Mouse (Mus musculus) spleen, adult 2 months (tissue): Measurements from ENCODE around the gene Psors1c2.

Source experiments
- CTCF ChIP-seq: fragments of 200-500 bp; IDR thresholded peaks from 2 replicates; pipeline ENCODE4 v1.5.1; 2011; ENCODE audit warnings: mild to moderate bottlenecking, inconsistent platforms; ENCODE audit not compliant: insufficient read depth, insufficient read length, insufficient replicate concordance; ENCODE audit errors: extremely low read depth
- POLR2A ChIP-seq: fragments of 200-500 bp; IDR thresholded peaks from 2 replicates; pipeline ENCODE4 v1.6.1; 2011; ENCODE audit warnings: low read depth, low read length, inconsistent platforms

GRCm38 (mm10) chr17:35569091-35569944, 36.3 kb downstream of the Psors1c2 start:
- no peak for TF ChIP-seq CTCF
- TF ChIP-seq POLR2A: no peak
